Mouse (Mus musculus) right cerebral cortex, postnatal 14 days (tissue): ENCODE data around the gene Samd9l.
"Not testable (repeated sequence)": the region's sequence is repeated elsewhere in the genome, so short reads cannot be mapped to it uniquely, and the experiment has no call there.

Source experiments
- DNase-seq: peaks from one replicate; pipeline ENCODE4 v3.0.0; 2022

Gene Samd9l

GRCm38 (mm10) chr6:3341479-3341878, 57.9 kb downstream of the Samd9l start:
- no peak for DNase-seq

GRCm38 (mm10) chr6:3340928-3341327, 58.4 kb downstream of the Samd9l start:
- DNase-seq = not testable (repeated sequence)

GRCm38 (mm10) chr6:3339131-3339530, 60.2 kb downstream of the Samd9l start:
- DNase-seq = not testable (repeated sequence)
